Mouse (Mus musculus) T-helper 1 cell (primary cell): ENCODE measurements at regions not wholly inside any gene's neighbourhood (a gene's known extent, or its start where the extent isn't known, plus 50 kb on each side); places are given as distances from the start of the nearest gene placed in this dataset.

Experiments used
- in situ Hi-C: fragments of 300-600 bp; cut with MboI, MseI; formaldehyde crosslinking; loops from one replicate; pipeline ENCODE4 v1.15.1; 2025; ENCODE audit warnings: high pct_unique_total_duplicates

- in situ Hi-C loops = loop anchor here (10.0 kb wide), 1 partner anchor 973 kb away; no protein-coding TSS in a partner anchor
Measured at GRCm38 (mm10) chr16:71197523-71197922, 883.8 kb downstream of the Gbe1 start.

DNA sequence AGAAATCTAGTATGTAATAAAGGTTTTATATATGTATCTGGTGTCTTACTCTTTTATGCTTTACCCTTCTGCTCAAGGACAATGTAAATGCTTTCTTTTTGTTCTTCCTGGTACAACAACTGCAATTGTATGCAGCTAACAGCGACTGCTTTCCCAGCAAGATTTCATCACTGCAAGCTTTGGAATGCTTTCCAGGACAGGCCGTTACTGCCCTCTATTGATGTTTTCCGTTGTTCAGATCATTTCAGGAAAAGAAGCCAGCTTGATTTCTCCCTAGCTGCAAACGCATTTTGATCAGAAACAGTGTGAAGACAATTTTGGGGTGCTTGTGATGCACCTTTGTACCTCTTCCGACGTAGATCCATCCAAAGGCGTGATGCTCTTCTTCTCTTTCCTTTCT is 895.1 kb downstream of the Gbe1 start:
- in situ Hi-C loops = no loop called here

- in situ Hi-C loops = no loop called here
Measured at GRCm38 (mm10) chr16:71224469-71224868, 910.7 kb downstream of the Gbe1 start.

GRCm38 (mm10) chr16:71230104-71230653 is 916.4 kb downstream of the Gbe1 start:
- in situ Hi-C loops = no loop called here

DNA sequence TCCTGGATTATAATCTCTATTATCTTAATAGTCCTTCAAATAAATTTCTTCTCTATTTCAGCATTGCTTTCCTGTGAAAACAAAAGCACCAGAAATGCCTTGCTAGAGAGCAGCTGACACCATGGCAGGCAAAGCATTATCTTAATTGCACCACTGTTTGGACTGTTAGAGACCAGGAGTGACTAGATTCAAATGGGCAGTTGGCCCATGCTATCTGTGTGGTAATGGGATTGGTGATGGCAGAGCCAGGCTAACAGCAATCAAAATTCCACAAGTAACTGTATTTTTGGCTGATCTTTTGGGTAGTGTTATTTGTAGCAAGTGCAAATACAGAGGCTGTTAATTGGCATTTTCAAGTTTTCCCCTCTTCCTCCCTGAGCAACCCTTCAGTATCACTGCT is 929.3 kb downstream of the Gbe1 start:
- in situ Hi-C loops = loop anchor here (10.0 kb wide), 1 partner anchor 1732 kb away; no protein-coding TSS in a partner anchor

GRCm38 (mm10) chr16:71243480-71243879 is 929.7 kb downstream of the Gbe1 start:
- in situ Hi-C loops = loop anchor here (10.0 kb wide), 1 partner anchor 1731 kb away; no protein-coding TSS in a partner anchor

- in situ Hi-C loops = loop anchor here (5.0 to 10.0 kb wide), 2 partner anchors 970 to 1727 kb away; no protein-coding TSS in a partner anchor
Measured at GRCm38 (mm10) chr16:71247516-71248139, 933.9 kb downstream of the Gbe1 start.

GRCm38 (mm10) chr16:71255740-71256139 is 942.0 kb downstream of the Gbe1 start:
- in situ Hi-C loops = no loop called here

- in situ Hi-C loops = no loop called here
Measured at GRCm38 (mm10) chr16:71256175-71256574, 942.4 kb downstream of the Gbe1 start.

DNA sequence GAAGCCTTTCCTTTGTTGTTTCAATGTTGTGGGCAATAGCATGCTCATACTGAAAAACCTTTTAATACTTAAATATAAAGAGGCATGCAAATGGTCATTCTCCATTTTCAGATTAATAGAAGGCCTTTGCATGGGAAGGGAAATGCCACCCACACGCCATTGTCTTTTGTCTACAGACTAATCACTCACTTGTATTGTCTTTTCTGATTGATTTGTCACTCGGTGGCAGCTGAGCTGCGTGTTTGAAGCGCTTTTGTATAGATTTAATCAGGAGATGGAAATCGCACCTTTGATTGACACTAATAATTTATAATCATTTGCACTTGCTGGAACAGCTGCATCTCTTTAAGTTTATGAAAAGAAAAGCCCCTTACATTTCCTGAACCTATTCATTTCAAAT is 953.4 kb downstream of the Gbe1 start:
- in situ Hi-C loops = no loop called here
